ENCODE assay signal across 8 mouse cellular contexts in genomic region chr1:178683631-178684030, GRCm38 (mm10).
DNase-seq lines count a peak whose midpoint lies in the region; ATAC-seq and TF ChIP-seq lines count a peak whose summit lies in the region.

No protein-coding gene starts in this region.

- no peak overlapping the region for H3K27ac ChIP-seq in forebrain, embryonic 16.5 days (ENCODE audit: low read length)
- H3K27ac ChIP-seq in forebrain, embryonic 10.5 days, result no peak overlapping the region
- H3K27ac ChIP-seq in stomach, embryonic 16.5 days (ENCODE audit: low read length), result no peak overlapping the region
- H3K27ac ChIP-seq in stomach, postnatal 0 days (replicated peaks), result no peak overlapping the region
- no peak overlapping the region for H3K27ac ChIP-seq in liver, embryonic 11.5 days (ENCODE audit: low read depth, low read length)

- ATAC-seq in forebrain, embryonic 16.5 days, result 0 out of 2 replicates have a peak, but pooled peaks have one; percentile 33
- ATAC-seq in stomach, embryonic 16.5 days (ENCODE audit: insufficient read depth, low FRiP score), result 0 out of 2 replicates have a peak, but pooled peaks have one; percentile 21
- no peak; the same call in 1 of the 2 replicates for ATAC-seq in stomach, postnatal 0 days (ENCODE audit: low FRiP score, low TSS enrichment)
- no peak for ATAC-seq in liver, embryonic 11.5 days (replicated peaks; ENCODE audit: low FRiP score)

- H3K9me3 ChIP-seq in forebrain, embryonic 16.5 days (ENCODE audit: control insufficient read depth, low read length), result no peaks in the 10 kb centered on the region
- no peaks in the 10 kb centered on the region for H3K9me3 ChIP-seq in forebrain, embryonic 10.5 days
- no peaks in the 10 kb centered on the region for H3K9me3 ChIP-seq in stomach, embryonic 16.5 days (replicated peaks; ENCODE audit: control insufficient read depth, low read length)
- H3K9me3 ChIP-seq in stomach, postnatal 0 days (ENCODE audit: control insufficient read depth, low read length), result no peaks in the 10 kb centered on the region
- no peaks in the 10 kb centered on the region for H3K9me3 ChIP-seq in liver, embryonic 11.5 days (ENCODE audit: control insufficient read depth, low read length)

- H3K4me2 ChIP-seq in forebrain, embryonic 16.5 days (ENCODE audit: low read length), result no peak overlapping the region
- H3K4me2 ChIP-seq in stomach, embryonic 16.5 days (ENCODE audit: low read depth, low read length), result no peak overlapping the region
- H3K4me2 ChIP-seq in stomach, postnatal 0 days (replicated peaks; ENCODE audit: low read depth), result no peak overlapping the region
- no peak overlapping the region for H3K4me2 ChIP-seq in liver, embryonic 11.5 days

- no peak for TF ChIP-seq EP300 in stomach, postnatal 0 days (optimal IDR thresholded peaks at IDR 0.05)

- H3K4me1 ChIP-seq in forebrain, embryonic 16.5 days (replicated peaks; ENCODE audit: control insufficient read depth, insufficient read depth, low read length), result no peaks in the 10 kb centered on the region
- H3K4me1 ChIP-seq in forebrain, embryonic 10.5 days, result peaks cover 24% of the 10 kb centered on the region
- peaks cover 9% of the 10 kb centered on the region; the same call in 1 of the 2 replicates for H3K4me1 ChIP-seq in stomach, embryonic 16.5 days (ENCODE audit: control insufficient read depth, insufficient read depth, low read length)
- no peaks in the 10 kb centered on the region for H3K4me1 ChIP-seq in stomach, postnatal 0 days (replicated peaks; ENCODE audit: control insufficient read depth, insufficient read depth)
- H3K4me1 ChIP-seq in liver, embryonic 11.5 days (replicated peaks; ENCODE audit: control insufficient read depth, insufficient read depth, low read length), result no peaks in the 10 kb centered on the region

- WGBS in forebrain, embryonic 16.5 days, result 60% methylated on average over 10 of the region's 10 CpGs
- WGBS in forebrain, embryonic 10.5 days, result 87% methylated on average over 10 of the region's 10 CpGs
- 45% methylated on average over 10 of the region's 10 CpGs for WGBS in stomach, embryonic 16.5 days
- 55% methylated on average over 10 of the region's 10 CpGs for WGBS in stomach, postnatal 0 days
- WGBS in liver, embryonic 11.5 days, result 77% methylated on average over 10 of the region's 10 CpGs

- H3K4me3 ChIP-seq in forebrain, embryonic 16.5 days (replicated peaks; ENCODE audit: low read length), result no peak overlapping the region
- H3K4me3 ChIP-seq in forebrain, embryonic 10.5 days, result no peak overlapping the region
- H3K4me3 ChIP-seq in stomach, embryonic 16.5 days (replicated peaks; ENCODE audit: low read length), result no peak overlapping the region
- H3K4me3 ChIP-seq in stomach, postnatal 0 days (ENCODE audit: low read depth, low read length), result no peak overlapping the region
- no peak overlapping the region for H3K4me3 ChIP-seq in liver, embryonic 11.5 days (ENCODE audit: low read depth, low read length)

- TF ChIP-seq CTCF in stomach, postnatal 0 days (IDR thresholded peaks at IDR 0.05; ENCODE audit: low read depth), result no peak

- no peaks in the 10 kb centered on the region for H3K27me3 ChIP-seq in forebrain, embryonic 16.5 days (replicated peaks; ENCODE audit: control insufficient read depth, insufficient read depth, low read length)
- no peaks in the 10 kb centered on the region for H3K27me3 ChIP-seq in forebrain, embryonic 10.5 days (ENCODE audit: poor library complexity, severe bottlenecking)
- H3K27me3 ChIP-seq in stomach, embryonic 16.5 days (ENCODE audit: control insufficient read depth, insufficient read depth, low read length), result no peaks in the 10 kb centered on the region
- no peaks in the 10 kb centered on the region for H3K27me3 ChIP-seq in stomach, postnatal 0 days (ENCODE audit: control insufficient read depth, insufficient read depth, low read length)
- no peaks in the 10 kb centered on the region for H3K27me3 ChIP-seq in liver, embryonic 11.5 days (replicated peaks; ENCODE audit: control insufficient read depth, insufficient read depth, low read length)

- H3K9ac ChIP-seq in forebrain, embryonic 16.5 days (replicated peaks; ENCODE audit: low read depth, low read length), result no peak overlapping the region
- H3K9ac ChIP-seq in stomach, embryonic 16.5 days (ENCODE audit: low read length), result no peak overlapping the region
- no peak overlapping the region for H3K9ac ChIP-seq in stomach, postnatal 0 days (ENCODE audit: low read length)
- H3K9ac ChIP-seq in liver, embryonic 11.5 days (ENCODE audit: low read depth, low read length), result no peak overlapping the region

- no peaks in the 10 kb centered on the region for H3K36me3 ChIP-seq in forebrain, embryonic 16.5 days (ENCODE audit: control insufficient read depth, insufficient read depth)
- H3K36me3 ChIP-seq in forebrain, embryonic 10.5 days (replicated peaks), result no peaks in the 10 kb centered on the region
- no peaks in the 10 kb centered on the region for H3K36me3 ChIP-seq in stomach, embryonic 16.5 days (ENCODE audit: control insufficient read depth, insufficient read depth, low read length)
- no peaks in the 10 kb centered on the region for H3K36me3 ChIP-seq in stomach, postnatal 0 days (ENCODE audit: control insufficient read depth, insufficient read depth, low read length)
- H3K36me3 ChIP-seq in liver, embryonic 11.5 days (ENCODE audit: control insufficient read depth, insufficient read depth, low read length), result no peaks in the 10 kb centered on the region

- DNase-seq in forebrain, embryonic 10.5 days (ENCODE audit: extremely low spot score, low spot score), result no peak
- DNase-seq in stomach, postnatal 0 days (ENCODE audit: low spot score), result no peak
- DNase-seq in left cerebral cortex, adult 11 months (ENCODE audit: low spot score), result peak; percentile 16
- no peak for DNase-seq in yolk sac, embryonic 10.5 days (ENCODE audit: low spot score)
- DNase-seq in liver, embryonic 11.5 days (ENCODE audit: low spot score), result no peak
- DNase-seq in urinary bladder, postnatal 25 days (ENCODE audit: low spot score), result no peak

Comparison
In these comparisons a context has a peak if more than half of its experiments do, and no peak if none do; other contexts are left out.
1. ATAC-seq: peak in forebrain, embryonic 16.5 days (single experiment) and stomach, embryonic 16.5 days (single experiment); none in stomach, postnatal 0 days (single experiment) and liver, embryonic 11.5 days (single experiment).